Mouse (Mus musculus) CH12.LX (cell line): Measurements from ENCODE around the gene Ankfn1. TPM values are rescaled to one million over a fixed set of nuclear protein-coding genes. Genes with fewer than 3 reads are reported as not detected.
A peak's percentile ranks its signal among the peaks of the same experiment; 100 is the strongest.

Source experiments
- DNase-seq: peaks from one replicate; pipeline ENCODE4 v3.0.0-alpha.2; 2013; ENCODE audit errors: extremely low read depth
- H3K27ac ChIP-seq: 2 replicates; pipeline ENCODE4 v1.5.1; 2012; ENCODE audit warnings: low read depth, mild to moderate bottlenecking, control low read depth, moderate library complexity; ENCODE audit not compliant: insufficient read depth
- H3K27me3 ChIP-seq: replicated peaks from 2 replicates; pipeline ENCODE3; 2012; ENCODE audit warnings: inconsistent platforms
- H3K36me3 ChIP-seq, 2 experiments: replicated peaks in 1 of 2; 2 replicates each; pipeline versions ENCODE3 to v1.6.1; 2012; ENCODE audit warnings: inconsistent platforms in 1 of 2, low read length in 1 of 2, mild to moderate bottlenecking in 1 of 2, mixed read lengths in 1 of 2, moderate library complexity in 1 of 2; ENCODE audit not compliant: control insufficient read depth in 1 of 2, insufficient read depth in 1 of 2
- H3K4me1 ChIP-seq, 2 experiments: 2 replicates each; pipeline ENCODE4 v1.6.1; 2012; ENCODE audit warnings: inconsistent platforms in 1 of 2, moderate library complexity in 1 of 2; ENCODE audit not compliant: insufficient read depth in 2 of 2, control insufficient read depth in 1 of 2
- H3K4me2 ChIP-seq: 2 replicates; pipeline ENCODE4 v1.6.1; 2012; ENCODE audit warnings: low read depth, mild to moderate bottlenecking, control low read depth; ENCODE audit not compliant: poor library complexity, insufficient read depth, severe bottlenecking
- H3K4me3 ChIP-seq, 3 experiments: fragments of 150-350 bp in 1 of 3; sonication (generic) in 1 of 3; replicated peaks in 1 of 3; 2 replicates each; pipeline versions ENCODE3 to v1.5.1; 2011 to 2012; ENCODE audit warnings: low read depth in 2 of 3, low read length in 2 of 3, mild to moderate bottlenecking in 2 of 3, moderate library complexity in 2 of 3, control low read depth in 1 of 3, improper control_type of control experiment in 1 of 3, inconsistent platforms in 1 of 3, mixed read lengths in 1 of 3; ENCODE audit not compliant: poor library complexity in 1 of 3
- H3K79me2 ChIP-seq: replicated peaks from 2 replicates; pipeline ENCODE4 v1.6.1; 2012; ENCODE audit warnings: mild to moderate bottlenecking, moderate library complexity; ENCODE audit not compliant: control insufficient read depth, poor library complexity, insufficient read depth, severe bottlenecking; ENCODE audit errors: extremely low read depth
- H3K9ac ChIP-seq: 2 replicates; pipeline ENCODE4 v1.6.1; 2012; ENCODE audit warnings: low read depth, mild to moderate bottlenecking, control low read depth, moderate library complexity; ENCODE audit not compliant: insufficient read depth
- H3K9me3 ChIP-seq: replicated peaks from 2 replicates; pipeline ENCODE3; 2012; ENCODE audit warnings: low read length, inconsistent platforms, mixed read lengths
- ELF1 ChIP-seq: IDR thresholded peaks from 2 replicates; pipeline ENCODE4 v1.6.1; 2014; ENCODE audit warnings: low read depth, mild to moderate bottlenecking, inconsistent platforms, low read length, improper control_type of control experiment
- GABPA ChIP-seq: IDR thresholded peaks from 2 replicates; pipeline ENCODE4 v1.6.1; 2012; ENCODE audit warnings: low read depth, low read length, improper control_type of control experiment, inconsistent platforms; ENCODE audit not compliant: insufficient replicate concordance
- KAT2A ChIP-seq: IDR thresholded peaks from 2 replicates; pipeline ENCODE4 v1.6.1; 2012; ENCODE audit warnings: low read length, improper control_type of control experiment, inconsistent platforms; ENCODE audit not compliant: insufficient replicate concordance
- MAFK ChIP-seq: IDR thresholded peaks from 2 replicates; pipeline ENCODE4 v1.6.1; 2011; ENCODE audit warnings: low read length, improper control_type of control experiment; ENCODE audit not compliant: insufficient replicate concordance
- MAZ ChIP-seq: IDR thresholded peaks from 2 replicates; pipeline ENCODE4 v1.6.1; 2012; ENCODE audit warnings: low read depth, mild to moderate bottlenecking, inconsistent platforms, low read length, improper control_type of control experiment, moderate library complexity
- NELFE ChIP-seq: IDR thresholded peaks from 2 replicates; pipeline ENCODE4 v1.6.1; 2011; ENCODE audit warnings: low read depth, low read length, improper control_type of control experiment
- PAX5 ChIP-seq: IDR thresholded peaks from 2 replicates; pipeline ENCODE4 v1.6.1; 2012; ENCODE audit warnings: low read length, inconsistent platforms, mixed read lengths
- SMC3 ChIP-seq: IDR thresholded peaks from 2 replicates; pipeline ENCODE4 v1.6.1; 2011; ENCODE audit warnings: low read depth, low read length, improper control_type of control experiment
- TBP ChIP-seq: conservative IDR thresholded peaks from 2 replicates; pipeline ENCODE4 v1.6.1; 2011; ENCODE audit warnings: low read depth, low read length, improper control_type of control experiment
- USF1 ChIP-seq: IDR thresholded peaks from 2 replicates; pipeline ENCODE4 v1.6.1; 2014; ENCODE audit warnings: low read depth, mild to moderate bottlenecking, inconsistent platforms, low read length, improper control_type of control experiment
- ZC3H11A ChIP-seq: IDR thresholded peaks from 2 replicates; pipeline ENCODE4 v1.6.1; 2012; ENCODE audit warnings: low read depth, mild to moderate bottlenecking, inconsistent platforms, low read length, improper control_type of control experiment
- dilution Hi-C: fragments of 300-500 bp; cut with MboI; formaldehyde crosslinking; loops from 2 replicates; pipeline ENCODE4 v1.14.3; 2020; ENCODE audit warnings: low sequenced_read_pairs; ENCODE audit not compliant: extremely low pct_unique_long_range_greater_than_20kb, extremely low pct_ligation_motif_present
- in situ Hi-C: fragments of 300-500 bp; cut with MboI; formaldehyde crosslinking; loops from 3 replicates; pipeline ENCODE4 v1.14.3; 2019; ENCODE audit warnings: low sequenced_read_pairs, low pct_ligation_motif_present, low pct_unique_long_range_greater_than_20kb, mixed read lengths
- polyA plus RNA-seq: library from polyadenylated mRNA; unstranded; fragments of >175 nt; gene quantifications from 2 replicates; pipeline ENCODE4 v1.2.1, GENCODE M21; 2012; ENCODE audit warnings: low read depth; ENCODE audit not compliant: insufficient read length
- total RNA-seq, 2 experiments: library from RNA; depleted of rRNA; stranded (reverse); fragments of 300-350 nt in 1 of 2; fragments of >200 nt in 1 of 2; gene quantifications; 2 replicates each; pipeline ENCODE4 v1.2.3; 2012 to 2014

Ankfn1 gene
- total and polyA plus RNA-seq, 3 experiments = not detected

DNA sequence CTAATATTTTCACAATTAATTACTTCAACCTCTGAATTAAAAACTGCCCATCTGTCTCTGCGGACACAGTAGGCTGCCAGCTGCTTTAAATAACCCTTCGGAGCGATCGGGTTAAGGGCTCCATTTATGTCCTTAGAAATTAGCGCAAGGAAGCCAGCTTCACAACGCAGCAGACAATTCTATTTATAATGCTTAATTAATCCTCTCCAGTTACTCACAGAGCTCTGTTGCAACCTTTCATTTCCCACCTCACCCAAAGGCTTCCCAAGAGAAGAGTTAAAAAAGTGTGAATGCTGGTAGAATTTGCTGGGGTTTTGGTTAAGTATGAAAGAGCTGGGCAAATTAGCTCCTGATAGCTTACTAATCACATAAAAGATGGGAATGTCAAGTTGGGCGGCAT is 275.7 kb downstream of the Ankfn1 start:
- no peak for DNase-seq
- no peaks in the 10 kb centered on the region for H3K9me3 ChIP-seq
- H3K36me3 ChIP-seq = no peaks in the 10 kb centered on the region
- no peak overlapping the region for H3K27ac ChIP-seq
- in situ Hi-C loops (no loop called here), dilution Hi-C loops (no loop called here)
- no peak overlapping the region for H3K4me3 ChIP-seq
- H3K27me3 ChIP-seq = peaks cover 31% of the 10 kb centered on the region
- H3K4me2 ChIP-seq = no peak overlapping the region
- H3K4me1 ChIP-seq = no peaks in the 10 kb centered on the region
- H3K79me2 ChIP-seq = no peaks in the 10 kb centered on the region
- H3K9ac ChIP-seq = no peak overlapping the region
- TF ChIP-seq NELFE (no peak), MAZ (no peak), KAT2A (no peak), MAFK (no peak)
- TF ChIP-seq, all 38 proteins: peak for 0

- no peaks in the 10 kb centered on the region for H3K4me1 ChIP-seq
- H3K27ac ChIP-seq = no peak overlapping the region
- dilution Hi-C loops (no loop called here), in situ Hi-C loops (no loop called here)
- H3K4me2 ChIP-seq = no peak overlapping the region
- no peaks in the 10 kb centered on the region for H3K79me2 ChIP-seq
- H3K4me3 ChIP-seq = no peak overlapping the region
- peaks cover 31% of the 10 kb centered on the region for H3K27me3 ChIP-seq
- no peak for DNase-seq
- no peaks in the 10 kb centered on the region for H3K36me3 ChIP-seq
- TF ChIP-seq PAX5 = no peak
- TF ChIP-seq USF1 = no peak
- TF ChIP-seq ZC3H11A = no peak
- TF ChIP-seq GABPA = no peak
- no peak for TF ChIP-seq KAT2A
- no peak for TF ChIP-seq ELF1
- no peak overlapping the region for H3K9ac ChIP-seq
- H3K9me3 ChIP-seq = peaks cover 2% of the 10 kb centered on the region
These were observed 276.5 kb downstream of the Ankfn1 start for GRCm38 (mm10) chr11:89500961-89501360.

DNA sequence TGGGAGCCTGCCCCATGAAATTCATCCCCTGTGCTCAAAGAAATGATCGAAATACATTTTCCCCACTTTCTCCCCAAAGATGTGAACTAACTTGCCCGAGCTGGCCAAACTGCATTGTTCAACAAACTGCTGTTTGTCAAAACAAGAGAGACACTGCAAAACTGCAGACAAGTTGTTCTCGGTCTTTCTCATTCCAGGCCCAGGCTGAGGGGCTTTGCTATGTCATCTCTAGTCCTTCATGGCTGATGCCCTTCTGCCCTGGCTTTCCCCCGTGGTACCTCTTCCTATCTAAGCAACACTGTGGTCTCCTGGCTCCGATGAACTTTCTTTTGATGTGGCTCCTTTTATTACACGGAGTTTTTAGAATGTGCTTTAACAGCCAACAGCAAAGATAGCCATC is 296.4 kb downstream of the Ankfn1 start:
- Histone ChIP-seq H3K9me3 (no peaks in the 10 kb centered on the region), H3K9ac (no peak overlapping the region), H3K4me1 (no peaks in the 10 kb centered on the region), H3K27me3 (no peaks in the 10 kb centered on the region), H3K4me3 (no peak overlapping the region), H3K36me3 (no peaks in the 10 kb centered on the region), H3K79me2 (no peaks in the 10 kb centered on the region), H3K27ac (no peak overlapping the region), H3K4me2 (no peak overlapping the region)
- DNase-seq = no peak
- TF ChIP-seq SMC3 = no peak
- TF ChIP-seq TBP = peak; percentile 63; the same call in 1 of the 2 replicates
- dilution Hi-C loops (no loop called here), in situ Hi-C loops (no loop called here)
